Mouse (Mus musculus): ENCODE data around the gene Abhd17b. TPM values are rescaled to one million over a fixed set of nuclear protein-coding genes. Genes with fewer than 3 reads are reported as not detected.
"Not testable (repeated sequence)": the region's sequence is repeated elsewhere in the genome, so short reads cannot be mapped to it uniquely, and the experiment has no call there.

Gene Abhd17b
- polyA plus RNA-seq, 1 experiment from 2014 or later: 30.0 TPM

DNA sequence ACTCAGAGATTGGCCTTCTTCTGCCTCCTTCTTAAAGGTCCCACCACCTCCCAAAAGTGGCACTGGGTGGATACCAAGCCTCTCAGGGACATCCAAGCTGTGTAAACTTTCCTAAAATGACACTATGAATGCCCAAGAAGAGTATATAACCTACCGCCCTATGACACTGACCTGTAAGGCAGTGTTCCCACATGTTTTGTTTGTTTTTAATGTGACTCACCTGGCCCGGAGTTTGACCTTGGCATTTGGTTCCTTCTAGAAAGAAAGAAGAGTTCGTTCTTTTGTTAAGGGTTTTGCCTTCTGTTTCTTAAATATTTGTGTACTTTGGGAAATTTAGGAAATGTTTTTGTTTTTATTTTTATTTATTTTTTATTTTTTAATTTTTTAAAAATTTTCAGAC, 66.2 kb downstream of the Abhd17b start:
- ATAC-seq (ENCODE audit: low FRiP score, low read depth): no peak
- Histone ChIP-seq H3K4me1 (peaks cover 14% of the 10 kb centered on the region), H3K27me3 (no peaks in the 10 kb centered on the region), H3K4me3 (no peak overlapping the region), H3K4me2 (replicated peaks) (no peak overlapping the region), H3K36me3 (no peaks in the 10 kb centered on the region), H3K9me3 (no peaks in the 10 kb centered on the region), H3K9ac (no peak overlapping the region), H3K27ac (no peak overlapping the region)
- 87% methylated on average over 3 of the region's 3 CpGs for WGBS

DNA sequence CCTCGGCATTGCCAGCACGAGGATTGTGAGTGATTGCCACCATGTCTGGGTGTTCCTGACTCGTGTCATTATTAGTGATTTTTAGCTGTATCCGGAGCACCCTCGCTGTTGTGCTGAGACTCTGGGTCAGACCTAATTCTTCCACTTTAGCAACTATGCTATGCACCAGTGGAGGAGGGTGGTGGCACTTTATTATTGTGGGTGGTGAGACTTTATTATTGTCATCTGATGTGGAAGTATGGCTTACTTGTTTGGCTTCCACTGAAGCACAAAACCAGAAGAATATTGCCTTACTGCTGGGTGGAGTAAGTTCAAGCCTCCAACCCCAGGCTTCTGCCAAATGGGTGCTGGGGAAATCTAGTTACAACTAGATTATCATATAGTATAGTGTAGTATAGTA, 68.0 kb downstream of the Abhd17b start:
- Histone ChIP-seq H3K9ac (no peak overlapping the region), H3K27ac (no peak overlapping the region), H3K4me1 (no peaks in the 10 kb centered on the region), H3K27me3 (no peaks in the 10 kb centered on the region), H3K36me3 (no peaks in the 10 kb centered on the region), H3K4me2 (replicated peaks) (no peak overlapping the region), H3K9me3 (no peaks in the 10 kb centered on the region), H3K4me3 (no peak overlapping the region)
- 89% methylated on average over 5 of the region's 5 CpGs for WGBS
- no peak for ATAC-seq (ENCODE audit: low FRiP score, low read depth)

DNA sequence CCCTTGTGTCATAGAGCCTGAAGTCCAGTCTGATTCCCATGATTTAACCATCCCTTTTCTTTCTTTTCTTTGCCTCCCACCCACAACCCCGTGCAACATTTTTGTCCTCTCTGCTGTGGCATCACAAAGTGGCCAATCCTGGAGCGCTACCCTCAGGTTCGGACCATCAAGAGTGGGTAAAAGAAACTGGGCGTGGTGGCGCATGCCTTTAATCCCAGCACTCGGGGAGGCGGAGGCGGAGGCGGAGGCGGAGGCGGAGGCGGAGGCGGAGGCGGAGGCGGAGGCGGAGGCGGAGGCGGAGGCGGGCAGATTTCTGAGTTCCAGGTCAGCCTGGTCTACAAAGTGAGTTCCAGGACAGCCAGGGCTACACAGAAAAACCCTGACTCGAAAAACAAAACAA, 70.3 kb downstream of the Abhd17b start:
- not testable (repeated sequence) for H3K4me1 ChIP-seq; H3K9me3 ChIP-seq; H3K36me3 ChIP-seq; H3K4me2 ChIP-seq (replicated peaks); H3K9ac ChIP-seq; H3K27ac ChIP-seq; H3K4me3 ChIP-seq; ATAC-seq (ENCODE audit: low FRiP score, low read depth); H3K27me3 ChIP-seq
- 96% methylated on average over 20 of the region's 20 CpGs for WGBS

DNA sequence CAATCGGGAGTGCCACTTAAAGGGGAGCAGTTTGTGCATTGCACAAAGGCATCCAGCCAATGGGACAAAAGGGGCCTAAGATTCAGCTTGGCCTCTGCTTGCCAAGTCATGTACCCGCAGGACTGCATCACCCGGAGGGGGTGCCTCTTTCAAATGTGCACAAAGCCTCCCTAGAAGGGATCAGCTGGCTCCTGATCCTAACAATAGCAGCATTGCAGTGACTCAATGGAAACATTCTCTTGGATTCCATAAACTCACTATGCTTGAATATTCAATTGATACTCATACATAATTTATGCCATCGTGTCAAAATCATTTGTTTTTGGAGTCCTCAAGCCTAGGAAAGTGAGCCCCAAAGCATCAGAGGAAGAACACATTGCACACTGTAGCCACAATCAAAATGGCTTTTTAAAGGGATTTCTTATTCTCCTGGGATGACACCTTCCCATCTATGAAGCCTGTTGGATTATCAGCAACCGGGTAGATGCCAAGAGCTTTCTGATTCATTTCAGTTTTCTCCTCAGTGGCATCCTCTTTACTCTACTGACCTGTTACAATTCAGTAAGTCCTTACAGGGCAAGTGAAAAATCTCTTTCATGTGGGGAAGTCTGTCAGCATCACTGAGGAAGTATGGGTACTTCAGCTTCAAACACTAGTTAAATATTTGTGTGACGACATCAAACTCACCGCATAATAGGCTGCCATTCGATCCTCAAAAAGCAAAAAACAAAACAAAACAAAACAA, 71.1 kb downstream of the Abhd17b start:
- no peak overlapping the region for H3K27ac ChIP-seq
- WGBS: 88% methylated on average over 8 of the region's 8 CpGs

DNA sequence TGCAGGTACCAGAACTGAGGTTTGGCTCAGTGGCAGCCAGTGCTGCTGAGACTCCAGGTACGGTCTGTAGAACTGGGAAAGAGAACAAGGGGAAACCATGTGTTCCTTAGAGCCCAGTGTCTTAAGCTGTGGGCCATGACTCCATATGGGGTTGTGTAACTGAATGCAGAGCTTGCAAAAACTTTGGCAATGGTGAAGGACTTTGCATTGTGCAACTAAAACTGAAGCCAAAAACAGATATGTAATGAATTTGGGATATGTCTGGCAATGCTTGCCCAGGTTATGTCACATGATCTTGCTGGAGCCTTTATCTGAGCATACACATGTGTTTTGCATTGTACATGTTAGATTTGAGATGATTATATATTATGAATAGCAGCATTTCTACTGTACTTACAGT, 72.2 kb downstream of the Abhd17b start:
- Histone ChIP-seq H3K27ac (no peak overlapping the region), H3K4me2 (replicated peaks) (no peak overlapping the region), H3K9me3 (no peaks in the 10 kb centered on the region), H3K27me3 (no peaks in the 10 kb centered on the region), H3K36me3 (no peaks in the 10 kb centered on the region), H3K9ac (no peak overlapping the region), H3K4me3 (no peak overlapping the region), H3K4me1 (no peaks in the 10 kb centered on the region)
- 76% methylated on average over 1 of the region's 1 CpGs for WGBS
- ATAC-seq (ENCODE audit: low FRiP score, low read depth): peak; percentile 28; the same call in 1 of the 2 replicates

More for the DNA sequence above, 71.1 kb downstream of the Abhd17b start:
- H3K9me3 ChIP-seq: no peaks in the 10 kb centered on the region
- H3K4me3 ChIP-seq: no peak overlapping the region
- no peak for ATAC-seq (ENCODE audit: low FRiP score, low read depth)
- no peak overlapping the region for H3K9ac ChIP-seq
- no peak overlapping the region for H3K4me2 ChIP-seq (replicated peaks)
- H3K36me3 ChIP-seq: no peaks in the 10 kb centered on the region
- H3K4me1 ChIP-seq: no peaks in the 10 kb centered on the region
- H3K27me3 ChIP-seq: no peaks in the 10 kb centered on the region

DNA sequence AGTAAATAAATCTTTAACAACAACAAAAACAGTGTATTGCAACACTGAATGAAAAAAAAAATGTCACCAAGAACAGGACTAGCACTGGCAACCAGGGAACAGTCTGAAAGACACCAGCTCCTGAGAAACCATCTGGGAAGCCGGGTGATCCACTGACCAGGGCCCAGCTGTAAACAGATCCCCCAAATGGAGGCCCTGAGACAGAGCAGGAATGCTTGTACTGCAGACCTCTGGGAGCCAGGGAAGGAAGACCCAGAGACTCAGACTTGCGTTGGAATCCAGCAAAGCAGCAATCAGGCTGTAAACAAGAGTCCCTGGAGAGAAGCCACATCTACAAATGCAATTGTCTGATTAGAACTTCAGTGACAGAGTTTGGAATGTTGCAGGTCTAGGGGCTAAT, 74.1 kb downstream of the Abhd17b start:
- Histone ChIP-seq H3K27ac (no peak overlapping the region), H3K9me3 (no peaks in the 10 kb centered on the region), H3K36me3 (no peaks in the 10 kb centered on the region), H3K9ac (no peak overlapping the region), H3K4me3 (no peak overlapping the region), H3K4me2 (replicated peaks) (no peak overlapping the region), H3K27me3 (no peaks in the 10 kb centered on the region), H3K4me1 (no peaks in the 10 kb centered on the region)
- WGBS: 15% methylated on average over 2 of the region's 2 CpGs
- ATAC-seq (ENCODE audit: low FRiP score, low read depth): no peak

DNA sequence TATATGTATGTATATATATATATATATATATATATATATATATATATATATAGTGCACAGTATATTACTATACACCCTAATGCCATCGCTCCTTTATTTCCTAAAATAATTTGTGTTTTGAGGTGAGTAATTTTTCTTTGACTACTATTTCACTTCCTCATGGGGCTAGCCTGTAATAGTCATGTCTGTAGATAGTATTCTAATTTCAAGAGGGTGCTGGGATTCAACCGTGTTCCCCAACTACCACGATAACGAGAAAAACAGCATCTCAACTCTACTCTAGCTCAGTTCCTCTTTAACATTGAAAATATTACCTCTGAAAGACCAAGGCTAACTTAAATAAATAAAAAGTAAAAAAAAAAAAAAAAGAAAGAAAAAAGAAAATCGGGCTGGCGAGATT, 75.4 kb downstream of the Abhd17b start:
- Histone ChIP-seq H3K27ac (no peak overlapping the region), H3K9ac (no peak overlapping the region), H3K27me3 (no peaks in the 10 kb centered on the region), H3K4me1 (no peaks in the 10 kb centered on the region), H3K36me3 (no peaks in the 10 kb centered on the region), H3K4me3 (no peak overlapping the region), H3K9me3 (no peaks in the 10 kb centered on the region), H3K4me2 (replicated peaks) (no peak overlapping the region)
- ATAC-seq (ENCODE audit: low FRiP score, low read depth): no peak
- 93% methylated on average over 6 of the region's 6 CpGs for WGBS

DNA sequence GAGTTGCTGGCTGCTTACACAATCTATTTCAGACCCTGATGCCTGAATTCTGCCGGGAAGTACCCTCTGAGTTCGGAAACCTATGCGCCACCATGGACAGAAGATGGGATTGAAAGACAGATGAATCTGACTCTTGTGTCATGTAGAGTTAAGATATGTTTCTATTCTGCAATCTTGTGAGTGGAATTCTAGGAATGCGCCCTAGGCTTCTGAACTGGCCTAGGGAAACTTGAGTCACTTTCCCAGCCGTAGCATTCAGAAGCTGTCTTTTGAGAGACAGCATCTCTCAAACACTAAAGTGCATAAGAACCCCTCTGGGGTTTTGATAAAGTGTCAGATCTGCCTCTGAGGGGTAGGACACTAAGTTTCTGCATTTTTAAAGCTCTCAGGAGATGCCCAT, 78.9 kb downstream of the Abhd17b start:
- Histone ChIP-seq H3K36me3 (no peaks in the 10 kb centered on the region), H3K4me2 (replicated peaks) (no peak overlapping the region), H3K27ac (no peak overlapping the region), H3K4me1 (peaks cover 8% of the 10 kb centered on the region; the same call in 1 of the 2 replicates), H3K27me3 (no peaks in the 10 kb centered on the region), H3K9me3 (no peaks in the 10 kb centered on the region), H3K4me3 (no peak overlapping the region), H3K9ac (no peak overlapping the region)
- no peak for ATAC-seq (ENCODE audit: low FRiP score, low read depth)
- WGBS: 83% methylated on average over 5 of the region's 5 CpGs

DNA sequence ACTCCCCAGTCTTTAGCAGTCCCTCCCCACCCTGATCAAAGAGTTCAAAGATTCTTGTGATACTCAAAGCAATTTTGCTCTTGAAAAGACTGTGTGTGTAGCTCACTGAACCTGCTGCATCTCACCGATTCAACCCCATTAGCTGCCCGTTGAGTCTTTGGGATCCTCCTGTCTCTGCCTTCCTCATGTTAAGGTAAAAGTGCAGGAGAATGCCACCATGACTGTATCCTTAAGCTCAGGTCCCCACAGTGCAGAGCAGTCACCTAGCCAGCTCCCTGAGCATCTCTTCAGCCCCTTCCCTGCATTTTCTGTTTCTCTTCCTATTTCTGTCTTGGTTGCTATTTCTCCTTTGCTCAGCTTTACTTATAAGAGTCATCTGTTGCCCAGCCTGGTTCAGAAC, 80.2 kb downstream of the Abhd17b start:
- Histone ChIP-seq H3K4me3 (no peak overlapping the region), H3K9ac (no peak overlapping the region), H3K36me3 (no peaks in the 10 kb centered on the region), H3K4me2 (replicated peaks) (no peak overlapping the region), H3K27ac (no peak overlapping the region), H3K27me3 (no peaks in the 10 kb centered on the region), H3K9me3 (no peaks in the 10 kb centered on the region), H3K4me1 (peaks cover 21% of the 10 kb centered on the region)
- no peak for ATAC-seq (ENCODE audit: low FRiP score, low read depth)
- WGBS: 97% methylated on average over 2 of the region's 2 CpGs

DNA sequence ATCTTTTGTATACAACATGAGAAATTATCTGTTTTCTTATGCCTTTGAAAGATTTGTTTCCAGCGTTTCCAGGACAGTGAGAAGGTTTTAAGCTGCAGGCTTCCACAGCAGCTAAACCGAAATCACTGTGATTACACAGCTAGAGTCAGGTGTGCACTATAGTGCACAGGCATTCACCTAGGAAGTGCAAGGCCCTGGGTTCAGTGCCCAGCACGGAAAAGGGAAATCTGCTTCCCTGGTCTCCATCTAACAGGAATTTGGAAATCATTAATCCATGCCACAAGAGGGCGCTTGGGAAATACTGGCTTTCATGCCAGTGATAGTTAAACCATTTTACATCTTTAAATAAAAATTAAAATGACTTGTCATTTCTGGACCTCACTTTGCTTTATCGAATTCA, 81.1 kb downstream of the Abhd17b start:
- Histone ChIP-seq H3K9me3 (no peaks in the 10 kb centered on the region), H3K4me1 (peaks cover 27% of the 10 kb centered on the region), H3K9ac (no peak overlapping the region), H3K27ac (no peak overlapping the region), H3K4me2 (replicated peaks) (no peak overlapping the region), H3K27me3 (no peaks in the 10 kb centered on the region), H3K36me3 (no peaks in the 10 kb centered on the region), H3K4me3 (no peak overlapping the region)
- 43% methylated on average over 5 of the region's 5 CpGs for WGBS
- no peak for ATAC-seq (ENCODE audit: low FRiP score, low read depth)

Other genes with a start within 250 kb of the Abhd17b start
- gene Gda, start 179.7 kb upstream of the Abhd17b start, polyA plus RNA-seq (2015; fragmentation: Nextera tagmentation; extraction: Ambion mirVana): 0.09 TPM in 1 of 2 replicates, not detected in the other
- 61.1 and 63.8 TPM in 2 replicates for gene 1110059E24Rik, start 209 bp upstream of the Abhd17b start, polyA plus RNA-seq (2015; fragmentation: Nextera tagmentation; extraction: Ambion mirVana)
- gene Cemip2, start 125.2 kb downstream of the Abhd17b start, polyA plus RNA-seq (2015; fragmentation: Nextera tagmentation; extraction: Ambion mirVana): 36.9 and 39.0 TPM in 2 replicates

Measured in limb, embryonic 13.5 days (tissue).